Mouse (Mus musculus): ENCODE measurements at regions not wholly inside any gene's neighbourhood (a gene's known extent, or its start where the extent isn't known, plus 50 kb on each side); places are given as distances from the start of the nearest gene placed in this dataset.

- no peak for TF ChIP-seq CTCF (IDR thresholded peaks at IDR 0.05; ENCODE audit: low read depth, low read length)
- TF ChIP-seq POLR2A (IDR thresholded peaks at IDR 0.05; ENCODE audit: insufficient read depth, low read length) = no peak
Measured at GRCm38 (mm10) chr11:20934191-20935062, 103.6 kb upstream of the Lgalsl start.

Measured in ES-Bruce4 (cell line).